Mouse (Mus musculus): ENCODE measurements around the gene Mettl18. TPM values are rescaled to one million over a fixed set of nuclear protein-coding genes. Genes with fewer than 3 reads are reported as not detected.

Mettl18 gene
- total RNA-seq (2023), result 1 to 10 TPM; 1.4 to 2.1 TPM

GRCm38 (mm10) chr1:163994721-163995608 lies at the start of gene Mettl18, which contains the start of gene BC055324:
TSS of gene Mettl18 (plus strand) at chr1:163994889.
TSS of gene BC055324 (minus strand) at chr1:163994796.

Other genes starting within 250 kb of the Mettl18 start
- 1 to 10 TPM; 7.2 to 7.4 TPM for gene Kifap3, start 215.3 kb upstream of the Mettl18 start, total RNA-seq (2023)
- 10 to 100 TPM; 27.4 to 30.6 TPM for gene Scyl3, start 65.8 kb upstream of the Mettl18 start, total RNA-seq (2023)
- 1 to 10 TPM in 1 of 2 experiments, under 1 TPM in 1; 0.79 to 1.3 TPM for gene BC055324, start 93 bp upstream of the Mettl18 start, total RNA-seq (2023)
- gene Sele, start 53.3 kb downstream of the Mettl18 start, total RNA-seq (2023), result under 1 TPM in 1 of 2 experiments, not detected in 1; 0.18 TPM
- 100 to 1,000 TPM in 1 of 2 experiments, 10 to 100 TPM in 1; 90.7 to 148 TPM for gene Sell, start 67.1 kb downstream of the Mettl18 start, total RNA-seq (2023)
- gene Selp, start 120.4 kb downstream of the Mettl18 start, total RNA-seq (2023), result 1 to 10 TPM; 1.0 to 4.0 TPM
- gene F5, start 156.9 kb downstream of the Mettl18 start, total RNA-seq (2023), result 10 to 100 TPM; 48.7 to 63.4 TPM